Mouse (Mus musculus) thymus, postnatal 25 days (tissue): ENCODE measurements around the gene Caprin1.

ENCODE experiments used
- DNase-seq: peaks from one replicate; pipeline ENCODE4 v3.0.0; 2022

The Caprin1 gene

GRCm38 (mm10) chr2:103797491-103798009, at the start of gene Caprin1:
Gene Caprin1 (minus strand): TSS chr2:103797649.
- peak; percentile 94 for DNase-seq

GRCm38 (mm10) chr2:103846875-103847274, 49.4 kb upstream of the Caprin1 start:
- no peak for DNase-seq

- DNase-seq, result no peak
Measured at GRCm38 (mm10) chr2:103846271-103846670, 48.8 kb upstream of the Caprin1 start.

- DNase-seq, result no peak
Measured at GRCm38 (mm10) chr2:103844016-103844415, 46.6 kb upstream of the Caprin1 start.

- DNase-seq, result no peak
Measured at GRCm38 (mm10) chr2:103843321-103843720, 45.9 kb upstream of the Caprin1 start.

GRCm38 (mm10) chr2:103842299-103842698, 44.9 kb upstream of the Caprin1 start:
- DNase-seq, result no peak

- no peak for DNase-seq
Measured at GRCm38 (mm10) chr2:103838483-103838882, 41.0 kb upstream of the Caprin1 start.

GRCm38 (mm10) chr2:103837166-103837565, 39.7 kb upstream of the Caprin1 start:
- DNase-seq, result no peak

- no peak for DNase-seq
Measured at GRCm38 (mm10) chr2:103835614-103836395, 38.4 kb upstream of the Caprin1 start.

- no peak for DNase-seq
Measured at GRCm38 (mm10) chr2:103833816-103834445, 36.5 kb upstream of the Caprin1 start.

GRCm38 (mm10) chr2:103832899-103833298, 35.5 kb upstream of the Caprin1 start:
- DNase-seq, result no peak

GRCm38 (mm10) chr2:103828900-103829299, 31.5 kb upstream of the Caprin1 start:
- no peak for DNase-seq

GRCm38 (mm10) chr2:103824916-103825315, 27.5 kb upstream of the Caprin1 start:
- no peak for DNase-seq

GRCm38 (mm10) chr2:103822560-103822959, 25.1 kb upstream of the Caprin1 start:
- DNase-seq, result no peak

GRCm38 (mm10) chr2:103817145-103817895, 19.9 kb upstream of the Caprin1 start:
- DNase-seq, result no peak

- DNase-seq, result no peak
Measured at GRCm38 (mm10) chr2:103815976-103816375, 18.5 kb upstream of the Caprin1 start.

- no peak for DNase-seq
Measured at GRCm38 (mm10) chr2:103811465-103812191, 14.2 kb upstream of the Caprin1 start.

GRCm38 (mm10) chr2:103810412-103810811, 13.0 kb upstream of the Caprin1 start:
- no peak for DNase-seq

- no peak for DNase-seq
Measured at GRCm38 (mm10) chr2:103808466-103808865, 11.0 kb upstream of the Caprin1 start.

- DNase-seq, result no peak
Measured at GRCm38 (mm10) chr2:103803770-103804530, 6.5 kb upstream of the Caprin1 start.

GRCm38 (mm10) chr2:103802422-103802821, 5.0 kb upstream of the Caprin1 start:
- no peak for DNase-seq
